In genomic region chr13:34077492-34078271, GRCm38 (mm10) we compare ENCODE assay signal across 8 mouse cellular contexts. TPM values are rescaled to one million over a fixed set of nuclear protein-coding genes. Genes with fewer than 3 reads are reported as not detected.
DNase-seq lines count a peak whose midpoint lies in the region; ATAC-seq lines count a peak whose summit lies in the region.

TSS of gene Tubb2a (minus strand) at chr13:34078007.

- H3K4me1 ChIP-seq in hindbrain, embryonic 14.5 days (replicated peaks; ENCODE audit: control insufficient read depth, insufficient read depth, low read length), result peaks cover 30% of the 10 kb centered on the region

- whole genome bisulfite sequencing in hindbrain, embryonic 14.5 days, result 1% methylated on average over 45 of the region's 45 CpGs

- ATAC-seq in hindbrain, embryonic 14.5 days (ENCODE audit: low FRiP score), result peak; percentile 90

- H3K4me2 ChIP-seq in hindbrain, embryonic 14.5 days (replicated peaks), result peak within 1 kb of the TSS; percentile 58

- peak; percentile 56 for DNase-seq in WW6 (ENCODE audit: low read depth, low spot score)
- peak; percentile 85 to 90 for DNase-seq in cerebellum, postnatal 36 days
- DNase-seq in frontal cortex, postnatal 36 days (ENCODE audit: low spot score in 2 of 2), result peak; percentile 91 to 93
- peak; percentile 91 for DNase-seq in hindbrain, embryonic 14.5 days (ENCODE audit: low spot score)
- peak; percentile 92 to 96 for DNase-seq in layer of hippocampus, postnatal 36 days
- peak; percentile 94 for DNase-seq in lung, postnatal 25 days (ENCODE audit: low spot score)
- DNase-seq in retina, adult 2 months (ENCODE audit: low read depth, low spot score), result peak; percentile 52
- DNase-seq in thymus, postnatal 25 days, result peak; percentile 93

- H3K36me3 ChIP-seq in hindbrain, embryonic 14.5 days (replicated peaks; ENCODE audit: control insufficient read depth, insufficient read depth), result peaks cover 26% of the 10 kb centered on the region

- H3K4me3 ChIP-seq in hindbrain, embryonic 14.5 days (replicated peaks; ENCODE audit: low read length), result peak within 1 kb of the TSS; percentile 95

- H3K27ac ChIP-seq in hindbrain, embryonic 14.5 days, result peak within 1 kb of the TSS; percentile 96

- no peaks in the 10 kb centered on the region for H3K27me3 ChIP-seq in hindbrain, embryonic 14.5 days (ENCODE audit: control insufficient read depth, insufficient read depth, low read length)

- no peaks in the 10 kb centered on the region for H3K9me3 ChIP-seq in hindbrain, embryonic 14.5 days (ENCODE audit: control insufficient read depth, low read length)

- peak within 1 kb of the TSS; percentile 99 for H3K9ac ChIP-seq in hindbrain, embryonic 14.5 days

RNA-seq across cellular contexts. Expression of gene Tubb2a, which starts in this region (rescaled TPM):
- 2,565 and 2,873 TPM in 2 replicates for polyA plus RNA-seq in hindbrain, embryonic 14.5 days (2014; fragmentation: Nextera tagmentation; extraction: Ambion mirVana)
- 1,000 to 10,000 TPM; 1,112 to 1,144 TPM for total RNA-seq in layer of hippocampus, postnatal 36 days (2021)

Comparison
In these comparisons a context has a peak if more than half of its experiments do, and no peak if none do; other contexts are left out.
1. Peak in every context shown above with its lines: DNase-seq, ATAC-seq, H3K4me3 ChIP-seq and H3K27ac ChIP-seq.